In genomic region chr11:5189239-5189933, GRCm38 (mm10) we compare ENCODE assay signal across 15 mouse cellular contexts. TPM values are rescaled to one million over a fixed set of nuclear protein-coding genes. Genes with fewer than 3 reads are reported as not detected.
DNase-seq lines count a peak whose midpoint lies in the region; ATAC-seq and TF ChIP-seq lines count a peak whose summit lies in the region.
"Had no signal": no experiment of that assay in that cellular context is flagged by ENCODE, and none has a peak within 500 bp of the region (broad histone marks: within the 10 kb centered on the region; RNA-seq: fewer than 3 reads in every experiment).

No protein-coding gene starts in this region.

- no peak for ATAC-seq in forebrain, embryonic 11.5 days (replicated peaks; ENCODE audit: low FRiP score)
- ATAC-seq in hindbrain, embryonic 12.5 days (ENCODE audit: low FRiP score): peak; percentile 33; the same call in 1 of the 2 replicates
- ATAC-seq in hindbrain, embryonic 11.5 days (ENCODE audit: low FRiP score): no peak
- peak; percentile 86 for ATAC-seq in hindbrain, postnatal 0 days
- ATAC-seq in megakaryocyte, adult 5-6 weeks (ENCODE audit: poor library complexity, severe bottlenecking): no peak

- WGBS in forebrain, embryonic 10.5 days: 62% methylated on average over 9 of the region's 9 CpGs
- 66% methylated on average over 9 of the region's 9 CpGs for WGBS in forebrain, embryonic 11.5 days
- WGBS in hindbrain, embryonic 12.5 days: 47% methylated on average over 9 of the region's 9 CpGs
- WGBS in hindbrain, embryonic 11.5 days: 57% methylated on average over 9 of the region's 9 CpGs
- WGBS in hindbrain, postnatal 0 days: 44% methylated on average over 9 of the region's 9 CpGs

- H3K27me3 ChIP-seq in forebrain, embryonic 10.5 days (ENCODE audit: poor library complexity, severe bottlenecking): no peaks in the 10 kb centered on the region
- no peaks in the 10 kb centered on the region for H3K27me3 ChIP-seq in forebrain, embryonic 11.5 days (ENCODE audit: control insufficient read depth, insufficient read depth, low read length)
- H3K27me3 ChIP-seq in hindbrain, embryonic 12.5 days: no peaks in the 10 kb centered on the region
- H3K27me3 ChIP-seq in hindbrain, embryonic 11.5 days (ENCODE audit: control insufficient read depth, insufficient read depth, low read length): no peaks in the 10 kb centered on the region
- no peaks in the 10 kb centered on the region for H3K27me3 ChIP-seq in hindbrain, postnatal 0 days (ENCODE audit: insufficient read depth, low read length)
- H3K27me3 ChIP-seq: embryonic facial prominence, embryonic 13.5 days; heart, embryonic 15.5 days; liver, embryonic 13.5 days had no signal

- TF ChIP-seq CTCF in hindbrain, postnatal 0 days (IDR thresholded peaks at IDR 0.05; ENCODE audit: low read depth): no peak

- H3K36me3 ChIP-seq in forebrain, embryonic 10.5 days (replicated peaks): peaks cover 13% of the 10 kb centered on the region
- no peaks in the 10 kb centered on the region for H3K36me3 ChIP-seq in forebrain, embryonic 11.5 days (ENCODE audit: control insufficient read depth, insufficient read depth, low read length)
- peaks cover under 1% of the 10 kb centered on the region for H3K36me3 ChIP-seq in hindbrain, embryonic 12.5 days
- no peaks in the 10 kb centered on the region for H3K36me3 ChIP-seq in hindbrain, embryonic 11.5 days (ENCODE audit: control insufficient read depth, insufficient read depth, low read length)
- no peaks in the 10 kb centered on the region for H3K36me3 ChIP-seq in hindbrain, postnatal 0 days (ENCODE audit: insufficient read depth, low read length)
- H3K36me3 ChIP-seq: heart, embryonic 15.5 days; liver, embryonic 13.5 days had no signal

- no peak overlapping the region for H3K4me3 ChIP-seq in forebrain, embryonic 10.5 days
- no peak overlapping the region for H3K4me3 ChIP-seq in forebrain, embryonic 11.5 days (ENCODE audit: low read depth, low read length)
- H3K4me3 ChIP-seq in hindbrain, embryonic 12.5 days: no peak overlapping the region
- H3K4me3 ChIP-seq in hindbrain, embryonic 11.5 days (ENCODE audit: low read depth, low read length): no peak overlapping the region
- no peak overlapping the region for H3K4me3 ChIP-seq in hindbrain, postnatal 0 days (ENCODE audit: low read length)
- H3K4me3 ChIP-seq: embryonic facial prominence, embryonic 13.5 days; heart, embryonic 15.5 days; left cerebral cortex, adult 2 months; liver, embryonic 13.5 days had no signal

- peak overlapping the region; percentile 51 for H3K27ac ChIP-seq in forebrain, embryonic 10.5 days
- H3K27ac ChIP-seq in forebrain, embryonic 11.5 days (ENCODE audit: low read depth, low read length): no peak overlapping the region
- peak overlapping the region; percentile 48; the same call in 1 of the 2 replicates for H3K27ac ChIP-seq in hindbrain, embryonic 12.5 days
- H3K27ac ChIP-seq in hindbrain, embryonic 11.5 days (ENCODE audit: low read depth, low read length): no peak overlapping the region
- peak overlapping the region; percentile 41; the same call in 1 of the 2 replicates for H3K27ac ChIP-seq in hindbrain, postnatal 0 days
- H3K27ac ChIP-seq: heart, embryonic 15.5 days; kidney, postnatal 0 days; left cerebral cortex, adult 2 months; liver, embryonic 13.5 days had no signal

- DNase-seq in forebrain, embryonic 10.5 days (ENCODE audit: extremely low spot score, low spot score): no peak
- no peak for DNase-seq in forebrain, embryonic 11.5 days (ENCODE audit: low spot score)
- no peak for DNase-seq in hindbrain, embryonic 11.5 days (ENCODE audit: low spot score)
- DNase-seq in Muller cell, postnatal 12 days (ENCODE audit: inconsistent ontology term): peak; percentile 27
- peak; percentile 50 for DNase-seq in hindbrain, postnatal 0 days (ENCODE audit: low spot score)
- no peak for DNase-seq in layer of hippocampus, postnatal 25 days (ENCODE audit: extremely low spot score in 1 of 2, low spot score in 1 of 2)
- DNase-seq: cerebellum, adult 18-20 months; liver, embryonic 13.5 days; right cerebral cortex, adult 18-20 months had no signal

- H3K9ac ChIP-seq in forebrain, embryonic 11.5 days (ENCODE audit: low read length): no peak overlapping the region
- no peak overlapping the region for H3K9ac ChIP-seq in hindbrain, embryonic 12.5 days
- H3K9ac ChIP-seq in hindbrain, embryonic 11.5 days (ENCODE audit: low read depth, low read length): no peak overlapping the region
- H3K9ac ChIP-seq in hindbrain, postnatal 0 days (replicated peaks; ENCODE audit: low read length): no peak overlapping the region
- H3K9ac ChIP-seq: embryonic facial prominence, embryonic 13.5 days; heart, embryonic 15.5 days; liver, embryonic 13.5 days had no signal

- H3K4me2 ChIP-seq in forebrain, embryonic 11.5 days (ENCODE audit: low read depth, low read length, severe bottlenecking): no peak overlapping the region
- no peak overlapping the region for H3K4me2 ChIP-seq in hindbrain, embryonic 12.5 days (replicated peaks)
- H3K4me2 ChIP-seq in hindbrain, embryonic 11.5 days (replicated peaks; ENCODE audit: low read depth, low read length): no peak overlapping the region
- no peak overlapping the region for H3K4me2 ChIP-seq in hindbrain, postnatal 0 days (ENCODE audit: low read depth, low read length)
- H3K4me2 ChIP-seq: embryonic facial prominence, embryonic 13.5 days; heart, embryonic 15.5 days; liver, embryonic 13.5 days had no signal

- peaks cover 44% of the 10 kb centered on the region for H3K4me1 ChIP-seq in forebrain, embryonic 10.5 days
- H3K4me1 ChIP-seq in forebrain, embryonic 11.5 days (replicated peaks; ENCODE audit: control insufficient read depth, insufficient read depth, low read length): peaks cover 3% of the 10 kb centered on the region; the same call in 1 of the 2 replicates
- peaks cover 31% of the 10 kb centered on the region for H3K4me1 ChIP-seq in hindbrain, embryonic 12.5 days
- peaks cover under 1% of the 10 kb centered on the region; the same call in 1 of the 2 replicates for H3K4me1 ChIP-seq in hindbrain, embryonic 11.5 days (replicated peaks; ENCODE audit: control insufficient read depth, insufficient read depth, low read length)
- peaks cover 11% of the 10 kb centered on the region; the same call in 1 of the 2 replicates for H3K4me1 ChIP-seq in hindbrain, postnatal 0 days (ENCODE audit: insufficient read depth, low read length)

- no peaks in the 10 kb centered on the region for H3K9me3 ChIP-seq in forebrain, embryonic 10.5 days
- no peaks in the 10 kb centered on the region for H3K9me3 ChIP-seq in forebrain, embryonic 11.5 days (ENCODE audit: control insufficient read depth, low read length)
- no peaks in the 10 kb centered on the region for H3K9me3 ChIP-seq in hindbrain, embryonic 12.5 days (replicated peaks)
- no peaks in the 10 kb centered on the region for H3K9me3 ChIP-seq in hindbrain, embryonic 11.5 days (ENCODE audit: control insufficient read depth, low read length)
- H3K9me3 ChIP-seq in hindbrain, postnatal 0 days (ENCODE audit: low read length): no peaks in the 10 kb centered on the region
- H3K9me3 ChIP-seq: embryonic facial prominence, embryonic 13.5 days; heart, embryonic 15.5 days; liver, embryonic 13.5 days had no signal

RNA-seq across cellular contexts. Expression of gene Emid1, which starts 37.3 kb away (rescaled TPM):
- 29.0 and 31.3 TPM in 2 replicates for polyA plus RNA-seq in forebrain, embryonic 10.5 days (2016; fragmentation: Nextera tagmentation; extraction: Ambion mirVana)
- polyA plus RNA-seq in forebrain, embryonic 11.5 days (2014; fragmentation: Nextera tagmentation; extraction: Ambion mirVana): 22.2 TPM in 2 replicates
- 17.7 and 21.9 TPM in 2 replicates for polyA plus RNA-seq in hindbrain, embryonic 12.5 days (2016; fragmentation: Nextera tagmentation; extraction: Ambion mirVana)
- 19.2 and 22.7 TPM in 2 replicates for polyA plus RNA-seq in hindbrain, embryonic 11.5 days (2014; fragmentation: Nextera tagmentation; extraction: Ambion mirVana)
- 15.0 and 15.7 TPM in 2 replicates for total RNA-seq in hindbrain, postnatal 0 days (2014; rRNA removed)
- 22.7 and 24.2 TPM in 2 replicates for polyA plus RNA-seq in hindbrain, postnatal 0 days (2015; fragmentation: Nextera tagmentation; extraction: Ambion mirVana)
- 0.85 and 2.7 TPM in 2 replicates for total RNA-seq in megakaryocyte, adult 5-6 weeks (2015)
- total RNA-seq in megakaryocyte, adult 5-6 weeks (2017): 1.6 and 1.7 TPM in 2 replicates
- total RNA-seq in layer of hippocampus, postnatal 25 days (2021): 10 to 100 TPM in 1 of 2 experiments, 1 to 10 TPM in 1; 8.8 to 10.6 TPM

Comparison
In these comparisons a context has a peak if more than half of its experiments do, and no peak if none do; other contexts are left out.
1. DNase-seq: peak in Muller cell, postnatal 12 days (single experiment) and hindbrain, postnatal 0 days (single experiment); none in forebrain, embryonic 10.5 days (single experiment), forebrain, embryonic 11.5 days (single experiment), hindbrain, embryonic 11.5 days (single experiment) and layer of hippocampus, postnatal 25 days (0 of 2).
2. H3K27ac ChIP-seq: peak in forebrain, embryonic 10.5 days (single experiment), hindbrain, embryonic 12.5 days (single experiment) and hindbrain, postnatal 0 days (single experiment); none in forebrain, embryonic 11.5 days (single experiment) and hindbrain, embryonic 11.5 days (single experiment).
3. ATAC-seq: peak in hindbrain, embryonic 12.5 days (single experiment) and hindbrain, postnatal 0 days (single experiment); none in forebrain, embryonic 11.5 days (single experiment), hindbrain, embryonic 11.5 days (single experiment) and megakaryocyte, adult 5-6 weeks (single experiment).